Mouse (Mus musculus) limb, embryonic 13.5 days (tissue): ENCODE data around the gene Clstn1. TPM values are rescaled to one million over a fixed set of nuclear protein-coding genes. Genes with fewer than 3 reads are reported as not detected.

ENCODE experiments used
- ATAC-seq: fragments of 200-750 bp; cut with Nextera tagmentation; 2 replicates; pipeline ENCODE4 v1.8.0; 2017; ENCODE audit warnings: low read depth, moderate number of reproducible peaks, moderate TSS enrichment; ENCODE audit not compliant: low FRiP score
- H3K27ac ChIP-seq: fragments of 300-500 bp; sonication (generic); 2 replicates; pipeline ENCODE4 v1.5.1; 2015; ENCODE audit warnings: inconsistent platforms, mild to moderate bottlenecking, moderate library complexity
- H3K27me3 ChIP-seq: fragments of 300-500 bp; sonication (generic); 2 replicates; pipeline ENCODE4 v1.6.1; 2015; ENCODE audit warnings: mild to moderate bottlenecking, inconsistent platforms
- H3K36me3 ChIP-seq: fragments of 300-500 bp; sonication (generic); 2 replicates; pipeline ENCODE4 v1.6.1; 2015; ENCODE audit warnings: inconsistent platforms, mild to moderate bottlenecking, moderate library complexity
- H3K4me1 ChIP-seq: fragments of 300-500 bp; sonication (generic); 2 replicates; pipeline ENCODE4 v1.6.1; 2015; ENCODE audit warnings: inconsistent platforms
- H3K4me2 ChIP-seq: fragments of 300-500 bp; sonication (generic); replicated peaks from 2 replicates; pipeline ENCODE4 v1.6.1; 2015; ENCODE audit warnings: inconsistent platforms, mild to moderate bottlenecking, moderate library complexity
- H3K4me3 ChIP-seq: fragments of 300-500 bp; sonication (generic); 2 replicates; pipeline ENCODE4 v1.5.1; 2015; ENCODE audit warnings: moderate library complexity, mild to moderate bottlenecking, inconsistent platforms
- H3K9ac ChIP-seq: fragments of 300-500 bp; sonication (generic); 2 replicates; pipeline ENCODE4 v1.6.1; 2015; ENCODE audit warnings: mild to moderate bottlenecking, inconsistent platforms
- H3K9me3 ChIP-seq: fragments of 300-500 bp; sonication (generic); 2 replicates; pipeline ENCODE4 v1.6.1; 2016; ENCODE audit warnings: inconsistent platforms
- WGBS: fragments of 180-500 bp; shearing (Covaris S2); methylation state at CpG from one replicate; pipeline ENCODE4 v1.1.7; 2015; 5-methylcytosine and 5-hydroxymethylcytosine counted together
- polyA plus RNA-seq: library from polyadenylated mRNA; unstranded; fragments of >200 nt; fragmentation: Nextera tagmentation; extraction: Ambion mirVana; gene quantifications from 2 replicates; pipeline ENCODE4 v1.2.1, GENCODE M21; 2015

Gene Clstn1
- polyA plus RNA-seq, 1 experiment from 2014 or later, result 45.2 TPM

- H3K4me2 ChIP-seq, result peak overlapping the region; percentile 99
- peaks cover 3% of the 10 kb centered on the region; the same call in 1 of the 2 replicates for H3K9me3 ChIP-seq
- no peaks in the 10 kb centered on the region for H3K36me3 ChIP-seq
- peak overlapping the region; percentile 83 for H3K4me3 ChIP-seq
- WGBS, result 4% methylated on average over 24 of the region's 24 CpGs
- peaks cover 16% of the 10 kb centered on the region for H3K4me1 ChIP-seq
- no peak overlapping the region for H3K27ac ChIP-seq
- peak overlapping the region; percentile 90 for H3K9ac ChIP-seq
- ATAC-seq, result peak; percentile 26; the same call in 1 of the 2 replicates
- H3K27me3 ChIP-seq, result peaks cover 52% of the 10 kb centered on the region
Measured at GRCm38 (mm10) chr4:149587596-149588168, 1.4 kb downstream of the Clstn1 start.

- peaks cover 31% of the 10 kb centered on the region for H3K27me3 ChIP-seq
- H3K9ac ChIP-seq, result no peak overlapping the region
- no peaks in the 10 kb centered on the region for H3K36me3 ChIP-seq
- ATAC-seq, result no peak
- WGBS, result 89% methylated on average over 1 of the region's 1 CpGs
- no peak overlapping the region for H3K4me2 ChIP-seq
- no peak overlapping the region for H3K4me3 ChIP-seq
- peaks cover 3% of the 10 kb centered on the region; the same call in 1 of the 2 replicates for H3K9me3 ChIP-seq
- no peak overlapping the region for H3K27ac ChIP-seq
- H3K4me1 ChIP-seq, result peaks cover 16% of the 10 kb centered on the region
Measured at GRCm38 (mm10) chr4:149590200-149590599, 3.9 kb downstream of the Clstn1 start.

GRCm38 (mm10) chr4:149591486-149591885 is 5.2 kb downstream of the Clstn1 start:
- Histone ChIP-seq H3K4me1 (peaks cover 11% of the 10 kb centered on the region), H3K27ac (no peak overlapping the region)

GRCm38 (mm10) chr4:149594913-149595581 is 8.8 kb downstream of the Clstn1 start:
- peaks cover 3% of the 10 kb centered on the region; the same call in 1 of the 2 replicates for H3K9me3 ChIP-seq
- no peak overlapping the region for H3K9ac ChIP-seq
- 80% methylated on average over 9 of the region's 9 CpGs for WGBS
- H3K27me3 ChIP-seq, result no peaks in the 10 kb centered on the region
- H3K4me1 ChIP-seq, result peaks cover 1% of the 10 kb centered on the region
- no peak for ATAC-seq
- H3K27ac ChIP-seq, result no peak overlapping the region
- no peak overlapping the region for H3K4me2 ChIP-seq
- no peaks in the 10 kb centered on the region for H3K36me3 ChIP-seq
- H3K4me3 ChIP-seq, result no peak overlapping the region

More at GRCm38 (mm10) chr4:149591486-149591885, 5.2 kb downstream of the Clstn1 start:
- Histone ChIP-seq H3K4me2 (no peak overlapping the region), H3K27me3 (peaks cover 23% of the 10 kb centered on the region), H3K9me3 (peaks cover 3% of the 10 kb centered on the region; the same call in 1 of the 2 replicates), H3K36me3 (no peaks in the 10 kb centered on the region), H3K9ac (no peak overlapping the region), H3K4me3 (no peak overlapping the region)
- WGBS, result 93% methylated on average over 2 of the region's 2 CpGs
- no peak for ATAC-seq

- no peak overlapping the region for H3K4me2 ChIP-seq
- H3K9me3 ChIP-seq, result no peaks in the 10 kb centered on the region
- no peak overlapping the region for H3K9ac ChIP-seq
- H3K36me3 ChIP-seq, result no peaks in the 10 kb centered on the region
- no peaks in the 10 kb centered on the region for H3K27me3 ChIP-seq
- 80% methylated on average over 12 of the region's 12 CpGs for WGBS
- H3K4me1 ChIP-seq, result peaks cover 24% of the 10 kb centered on the region
- no peak overlapping the region for H3K27ac ChIP-seq
- ATAC-seq, result no peak
- H3K4me3 ChIP-seq, result no peak overlapping the region
Measured at GRCm38 (mm10) chr4:149597641-149598208, 11.5 kb downstream of the Clstn1 start.

- Histone ChIP-seq H3K4me1 (peaks cover 24% of the 10 kb centered on the region), H3K9ac (no peak overlapping the region), H3K4me3 (no peak overlapping the region), H3K4me2 (no peak overlapping the region), H3K27me3 (no peaks in the 10 kb centered on the region), H3K9me3 (no peaks in the 10 kb centered on the region), H3K27ac (no peak overlapping the region), H3K36me3 (no peaks in the 10 kb centered on the region)
- WGBS, result 90% methylated on average over 6 of the region's 6 CpGs
- ATAC-seq, result no peak
Measured at GRCm38 (mm10) chr4:149599549-149599948, 13.3 kb downstream of the Clstn1 start.

GRCm38 (mm10) chr4:149600130-149600529 is 13.9 kb downstream of the Clstn1 start:
- Histone ChIP-seq H3K4me2 (no peak overlapping the region), H3K27me3 (no peaks in the 10 kb centered on the region), H3K36me3 (no peaks in the 10 kb centered on the region), H3K9ac (no peak overlapping the region), H3K27ac (no peak overlapping the region), H3K4me3 (no peak overlapping the region), H3K4me1 (peaks cover 24% of the 10 kb centered on the region), H3K9me3 (no peaks in the 10 kb centered on the region)
- WGBS, result 84% methylated on average over 4 of the region's 4 CpGs
- no peak for ATAC-seq

- H3K4me1 ChIP-seq, result peaks cover 24% of the 10 kb centered on the region
- no peak overlapping the region for H3K4me3 ChIP-seq
- H3K27ac ChIP-seq, result no peak overlapping the region; the same call in 1 of the 2 replicates
- ATAC-seq, result no peak
- no peak overlapping the region for H3K9ac ChIP-seq
- WGBS, result 17% methylated on average over 4 of the region's 4 CpGs
- H3K27me3 ChIP-seq, result no peaks in the 10 kb centered on the region
- no peak overlapping the region for H3K4me2 ChIP-seq
- H3K36me3 ChIP-seq, result no peaks in the 10 kb centered on the region
- H3K9me3 ChIP-seq, result no peaks in the 10 kb centered on the region
Measured at GRCm38 (mm10) chr4:149601484-149601883, 15.2 kb downstream of the Clstn1 start.

GRCm38 (mm10) chr4:149602236-149602635 is 16.0 kb downstream of the Clstn1 start:
- no peaks in the 10 kb centered on the region for H3K36me3 ChIP-seq
- H3K4me3 ChIP-seq, result no peak overlapping the region
- H3K4me2 ChIP-seq, result no peak overlapping the region
- H3K27me3 ChIP-seq, result no peaks in the 10 kb centered on the region
- no peak overlapping the region for H3K9ac ChIP-seq
- ATAC-seq, result no peak
- no peaks in the 10 kb centered on the region for H3K9me3 ChIP-seq
- 55% methylated on average over 7 of the region's 7 CpGs for WGBS
- H3K27ac ChIP-seq, result no peak overlapping the region
- H3K4me1 ChIP-seq, result peaks cover 30% of the 10 kb centered on the region

- H3K4me2 ChIP-seq, result no peak overlapping the region
- ATAC-seq, result no peak
- H3K9me3 ChIP-seq, result no peaks in the 10 kb centered on the region
Measured at GRCm38 (mm10) chr4:149603860-149604259, 17.6 kb downstream of the Clstn1 start.

GRCm38 (mm10) chr4:149604518-149604917 is 18.2 kb downstream of the Clstn1 start:
- no peak overlapping the region for H3K27ac ChIP-seq
- 80% methylated on average over 3 of the region's 3 CpGs for WGBS
- H3K27me3 ChIP-seq, result no peaks in the 10 kb centered on the region
- H3K4me1 ChIP-seq, result peaks cover 52% of the 10 kb centered on the region
- H3K9me3 ChIP-seq, result no peaks in the 10 kb centered on the region
- no peak overlapping the region for H3K4me3 ChIP-seq
- ATAC-seq, result no peak
- H3K36me3 ChIP-seq, result no peaks in the 10 kb centered on the region
- no peak overlapping the region for H3K4me2 ChIP-seq
- no peak overlapping the region for H3K9ac ChIP-seq

More at GRCm38 (mm10) chr4:149603860-149604259, 17.6 kb downstream of the Clstn1 start:
- Histone ChIP-seq H3K4me1 (peaks cover 45% of the 10 kb centered on the region), H3K9ac (no peak overlapping the region), H3K4me3 (no peak overlapping the region), H3K36me3 (no peaks in the 10 kb centered on the region), H3K27ac (no peak overlapping the region), H3K27me3 (no peaks in the 10 kb centered on the region)
- WGBS, result 65% methylated on average over 1 of the region's 1 CpGs

- Histone ChIP-seq H3K36me3 (no peaks in the 10 kb centered on the region), H3K9ac (no peak overlapping the region), H3K4me1 (peaks cover 43% of the 10 kb centered on the region), H3K27ac (no peak overlapping the region), H3K4me2 (no peak overlapping the region), H3K9me3 (no peaks in the 10 kb centered on the region), H3K27me3 (no peaks in the 10 kb centered on the region), H3K4me3 (no peak overlapping the region)
- ATAC-seq, result no peak
- 81% methylated on average over 18 of the region's 18 CpGs for WGBS
Measured at GRCm38 (mm10) chr4:149606056-149606455, 19.8 kb downstream of the Clstn1 start.
